Mouse (Mus musculus) ES-E14 (cell line): ENCODE results near the gene Sfn. TPM values are rescaled to one million over a fixed set of nuclear protein-coding genes. Genes with fewer than 3 reads are reported as not detected.

Source experiments
- DNase-seq: peaks from one replicate; pipeline ENCODE4 v3.0.0-alpha.2; 2013; ENCODE audit warnings: low read depth, low spot score
- H3K27ac ChIP-seq: 2 replicates; pipeline ENCODE4 v1.5.1; 2012; ENCODE audit warnings: low read depth, mild to moderate bottlenecking, low read length, moderate library complexity, mixed read lengths; ENCODE audit not compliant: poor library complexity, insufficient read depth, severe bottlenecking
- H3K36me3 ChIP-seq: 2 replicates; pipeline ENCODE4 v1.6.1; 2012; ENCODE audit warnings: mild to moderate bottlenecking, low read length, moderate library complexity, mixed read lengths; ENCODE audit not compliant: control insufficient read depth, poor library complexity, insufficient read depth, severe bottlenecking
- H3K4me1 ChIP-seq, 2 experiments: fragments of 150-350 bp in 1 of 2; sonication (generic) in 1 of 2; 2 replicates each; pipeline ENCODE4 v1.6.1; 2012; ENCODE audit warnings: low read length in 2 of 2, mild to moderate bottlenecking in 1 of 2, mixed read lengths in 1 of 2; ENCODE audit not compliant: control insufficient read depth in 2 of 2, insufficient read depth in 2 of 2, poor library complexity in 1 of 2
- H3K4me3 ChIP-seq, 2 experiments: fragments of 150-350 bp in 1 of 2; sonication (generic) in 1 of 2; 2 replicates each; pipeline ENCODE4 v1.5.1; 2012; ENCODE audit warnings: low read length in 2 of 2, low read depth in 1 of 2, mild to moderate bottlenecking in 1 of 2, mixed read lengths in 1 of 2; ENCODE audit not compliant: insufficient read depth in 1 of 2, poor library complexity in 1 of 2, severe bottlenecking in 1 of 2
- H3K9ac ChIP-seq: 2 replicates; pipeline ENCODE4 v1.6.1; 2012; ENCODE audit warnings: low read depth, mild to moderate bottlenecking, low read length, mixed read lengths; ENCODE audit not compliant: poor library complexity, insufficient read depth, severe bottlenecking
- H3K9me3 ChIP-seq: fragments of 150-350 bp; sonication (generic); 2 replicates; pipeline ENCODE4 v1.6.1; 2012; ENCODE audit warnings: low read depth, mild to moderate bottlenecking, low read length; ENCODE audit not compliant: control insufficient read depth, insufficient read depth
- CHD2 ChIP-seq: IDR thresholded peaks from 2 replicates; pipeline ENCODE4 v1.6.1; 2014; ENCODE audit warnings: mild to moderate bottlenecking, low read depth, low read length, inconsistent platforms
- HCFC1 ChIP-seq: IDR thresholded peaks from 2 replicates; pipeline ENCODE4 v1.6.1; 2012; ENCODE audit warnings: low read length, inconsistent platforms, borderline replicate concordance; ENCODE audit not compliant: insufficient read depth
- MAFK ChIP-seq: IDR thresholded peaks from 2 replicates; pipeline ENCODE4 v1.6.1; 2014; ENCODE audit warnings: mild to moderate bottlenecking, low read depth, low read length, inconsistent platforms; ENCODE audit not compliant: insufficient read depth
- ZC3H11A ChIP-seq: IDR thresholded peaks from 2 replicates; pipeline ENCODE4 v1.6.1; 2012; ENCODE audit warnings: low read depth, mild to moderate bottlenecking, inconsistent platforms, low read length, borderline replicate concordance
- ZNF384 ChIP-seq: IDR thresholded peaks from 2 replicates; pipeline ENCODE4 v1.6.1; 2012; ENCODE audit warnings: low read depth, low read length, inconsistent platforms
- in situ Hi-C, 2 experiments: fragments of 600-800 bp; cut with MboI; formaldehyde crosslinking; loops; one replicate each; pipeline ENCODE4 v1.15.1; 2025; ENCODE audit warnings: low sequenced_read_pairs in 2 of 2, inconsistent platforms in 1 of 2; ENCODE audit not compliant: unreplicated experiment in 2 of 2
- total RNA-seq: library from RNA; depleted of rRNA; stranded (reverse); fragments of 300-350 nt; gene quantifications from 2 replicates; pipeline ENCODE4 v1.2.3, GENCODE M21; 2012

Gene Sfn
- total RNA-seq, 1 experiment: 35.8 TPM

DNA sequence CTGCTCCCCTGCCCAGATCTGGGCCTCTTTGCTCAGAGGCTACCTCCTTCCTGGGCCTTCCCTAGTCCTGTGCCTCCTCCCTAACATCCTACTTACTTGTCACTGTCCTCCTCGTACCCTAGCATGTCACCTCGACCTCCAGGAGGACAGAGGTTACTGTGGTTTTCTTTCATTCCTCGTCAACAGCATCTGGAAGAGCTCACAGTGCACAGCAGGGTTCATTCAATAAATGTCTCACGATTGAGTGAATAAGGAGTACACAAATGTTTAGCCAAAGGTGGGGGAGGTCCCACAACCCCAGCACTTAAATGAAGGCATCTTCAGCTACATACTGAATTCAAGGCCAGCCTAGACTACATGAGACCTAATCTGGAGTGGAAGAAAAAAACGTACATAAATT lies 24.3 kb upstream of the Sfn start:
- TF ChIP-seq ZC3H11A (no peak), CHD2 (no peak), HCFC1 (no peak), MAFK (no peak), ZNF384 (no peak)
- H3K27ac ChIP-seq: peak overlapping the region; percentile 57
- H3K9ac ChIP-seq: no peak overlapping the region
- peaks cover 6% of the 10 kb centered on the region; the same call in 1 of the 2 replicates for H3K36me3 ChIP-seq
- H3K4me1 ChIP-seq: peaks cover 7 to 35% of the 10 kb centered on the region in 2 experiments; a peak in 3 of 4 replicates
- no peaks in the 10 kb centered on the region for H3K9me3 ChIP-seq
- in situ Hi-C loops: no loop called here
- H3K4me3 ChIP-seq: no peak overlapping the region; a peak in 1 of 4 replicates
- no peak for DNase-seq

GRCm38 (mm10) chr4:133625621-133626071 lies 23.7 kb upstream of the Sfn start:
- H3K9ac ChIP-seq: peak overlapping the region; percentile 36; the same call in 1 of the 2 replicates
- in situ Hi-C loops: no loop called here
- peak overlapping the region; percentile 57; the same call in 1 of the 2 replicates for H3K27ac ChIP-seq

GRCm38 (mm10) chr4:133624830-133625229 lies 22.9 kb upstream of the Sfn start:
- Histone ChIP-seq H3K27ac (no peak overlapping the region; the same call in 1 of the 2 replicates), H3K9me3 (no peaks in the 10 kb centered on the region), H3K4me3 (no peak overlapping the region), H3K9ac (no peak overlapping the region; the same call in 1 of the 2 replicates), H3K4me1 (peaks cover 7 to 35% of the 10 kb centered on the region in 2 experiments; a peak in 3 of 4 replicates), H3K36me3 (peaks cover 6% of the 10 kb centered on the region; the same call in 1 of the 2 replicates)
- no peak for TF ChIP-seq ZC3H11A
- no peak for TF ChIP-seq MAFK
- DNase-seq: no peak
- in situ Hi-C loops: no loop called here

More at GRCm38 (mm10) chr4:133625621-133626071, 23.7 kb upstream of the Sfn start:
- peak overlapping the region in 1 of 2 experiments; percentile 0; a peak in 1 of 4 replicates for H3K4me3 ChIP-seq
- DNase-seq: no peak
- TF ChIP-seq HCFC1 (no peak), CHD2 (no peak), MAFK (no peak), ZNF384 (no peak), ZC3H11A (no peak)
- H3K9me3 ChIP-seq: no peaks in the 10 kb centered on the region
- H3K4me1 ChIP-seq: peaks cover 7 to 33% of the 10 kb centered on the region in 2 experiments; a peak in 3 of 4 replicates
- H3K36me3 ChIP-seq: peaks cover 6% of the 10 kb centered on the region; the same call in 1 of the 2 replicates

DNA sequence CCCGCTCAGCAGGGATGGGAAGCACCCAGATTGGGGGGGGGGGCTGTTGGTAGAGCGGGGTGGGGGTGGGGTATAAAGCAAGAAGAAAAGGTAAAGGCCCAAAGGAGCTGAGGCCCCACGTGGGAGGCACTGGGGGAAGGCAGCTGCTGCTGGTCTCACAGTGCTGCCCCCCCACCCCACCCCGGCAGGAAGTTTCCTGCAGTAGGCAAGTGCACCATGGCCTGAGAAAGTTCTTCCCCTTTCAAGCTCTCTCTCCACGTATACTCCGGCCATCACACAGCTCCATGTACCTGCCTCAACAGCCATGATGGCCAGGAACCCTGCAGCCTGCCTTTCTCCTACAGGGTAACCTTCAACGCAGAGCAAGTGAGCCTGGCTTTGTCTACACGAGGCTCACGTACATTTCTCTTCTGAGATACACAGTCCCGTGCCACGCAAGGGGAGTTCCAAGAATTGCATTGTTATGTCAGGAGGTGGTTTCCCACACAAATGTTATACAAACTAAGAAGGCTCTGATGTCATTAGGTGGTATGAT lies 20.3 kb upstream of the Sfn start:
- H3K27ac ChIP-seq: peak overlapping the region; percentile 73
- H3K4me1 ChIP-seq: peaks cover 7 to 33% of the 10 kb centered on the region in 2 experiments; a peak in 3 of 4 replicates
- H3K9me3 ChIP-seq: no peaks in the 10 kb centered on the region
- H3K4me3 ChIP-seq: no peak overlapping the region
- DNase-seq: no peak
- peaks cover 6% of the 10 kb centered on the region; the same call in 1 of the 2 replicates for H3K36me3 ChIP-seq
- H3K9ac ChIP-seq: 0 out of 2 replicates have a peak overlapping the region, but pooled peaks have one; percentile 27
- in situ Hi-C loops: no loop called here
- no peak for TF ChIP-seq ZNF384
- TF ChIP-seq MAFK: no peak
- TF ChIP-seq ZC3H11A: no peak
- no peak for TF ChIP-seq HCFC1
